Mouse (Mus musculus) ovary, postnatal 14 days (tissue): Measurements from ENCODE around the gene Sult6b1.
A peak's percentile ranks its signal among the peaks of the same experiment; 100 is the strongest.

ENCODE experiments used
- DNase-seq: peaks from one replicate; pipeline ENCODE4 v3.0.0; 2022; ENCODE audit warnings: low spot score

Gene Sult6b1

GRCm38 (mm10) chr17:78885286-78886065, 21.3 kb downstream of the Sult6b1 start:
- DNase-seq = no peak

GRCm38 (mm10) chr17:78883291-78883690, 23.5 kb downstream of the Sult6b1 start:
- no peak for DNase-seq

- DNase-seq = peak; percentile 79
Measured at GRCm38 (mm10) chr17:78882401-78883112, 24.2 kb downstream of the Sult6b1 start, which contains the start of gene Eif2ak2. Eif2ak2 (minus strand) TSS chr17:78882573.

GRCm38 (mm10) chr17:78881878-78882304, 24.9 kb downstream of the Sult6b1 start:
- no peak for DNase-seq

- no peak for DNase-seq
Measured at GRCm38 (mm10) chr17:78873886-78874285, 32.9 kb downstream of the Sult6b1 start.

GRCm38 (mm10) chr17:78856243-78856642, 50.5 kb downstream of the Sult6b1 start:
- DNase-seq = no peak

GRCm38 (mm10) chr17:78842271-78842928, 64.4 kb downstream of the Sult6b1 start:
- no peak for DNase-seq

- DNase-seq = no peak
Measured at GRCm38 (mm10) chr17:78836056-78836455, 70.7 kb downstream of the Sult6b1 start.

GRCm38 (mm10) chr17:78834856-78835835, 71.6 kb downstream of the Sult6b1 start, which contains the start of the genes Heatr5b and Gpatch11:
Heatr5b (minus strand) TSS chr17:78835364.
Gpatch11 (plus strand) TSS chr17:78835567.
- DNase-seq = peak; percentile 98
